Mouse (Mus musculus): Measurements from ENCODE around the gene Wdr20. TPM values are rescaled to one million over a fixed set of nuclear protein-coding genes. Genes with fewer than 3 reads are reported as not detected.
A peak's percentile ranks its signal among the peaks of the same experiment; 100 is the strongest.

The Wdr20 gene
- total and polyA plus RNA-seq, 2 experiments from 2014 or later: 16.2 to 38.7 TPM

DNA sequence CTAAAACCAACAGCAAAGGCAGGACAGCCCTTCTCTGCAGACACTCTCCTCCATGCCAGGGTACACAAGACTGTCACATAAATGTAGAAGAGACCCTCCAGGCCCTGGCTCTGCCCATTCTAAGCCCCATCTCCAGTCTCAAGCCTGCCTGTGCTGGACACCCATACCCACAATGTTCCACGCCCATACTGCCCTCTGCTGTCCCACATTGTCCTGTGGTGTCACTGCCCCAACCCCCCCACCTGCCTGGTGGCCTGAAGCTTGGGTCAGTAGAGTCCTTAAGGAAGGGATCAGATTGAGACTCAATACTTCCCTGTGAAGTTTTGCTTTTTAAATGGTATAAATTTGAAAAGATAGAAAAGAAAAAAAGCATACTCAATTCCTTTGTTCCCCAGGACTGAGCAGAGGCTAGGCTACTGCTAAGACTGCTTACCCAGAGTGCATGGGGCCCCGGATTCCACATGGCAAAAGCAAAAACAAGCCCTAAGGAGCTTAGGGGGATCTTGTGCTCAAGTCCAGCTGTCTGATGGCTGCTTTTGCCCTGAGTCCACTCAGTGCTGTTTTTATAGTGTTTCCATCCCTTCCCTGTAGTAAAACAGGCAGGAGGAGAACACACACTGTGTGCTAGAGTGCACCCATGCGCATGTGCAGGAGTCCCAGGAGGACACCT is 68.7 kb downstream of the Wdr20 start:
- Histone ChIP-seq H3K4me3 (ENCODE audit: low read depth, low read length) (no peak overlapping the region), H3K27ac (ENCODE audit: low read depth, low read length) (no peak overlapping the region), H3K27me3 (ENCODE audit: insufficient read depth, low read length) (no peaks in the 10 kb centered on the region), H3K36me3 (ENCODE audit: insufficient read depth, low read length) (peaks cover 11% of the 10 kb centered on the region; the same call in 1 of the 2 replicates), H3K9ac (replicated peaks; ENCODE audit: low read length, poor library complexity, severe bottlenecking) (no peak overlapping the region), H3K9me3 (ENCODE audit: low read length) (no peaks in the 10 kb centered on the region), H3K4me1 (ENCODE audit: insufficient read depth, low read length) (no peaks in the 10 kb centered on the region), H3K4me2 (ENCODE audit: low read depth, low read length, poor library complexity, severe bottlenecking) (no peak overlapping the region)
- ATAC-seq (ENCODE audit: low FRiP score) (no peak), DNase-seq (ENCODE audit: low spot score) (no peak)
- 61% methylated on average over 3 of the region's 3 CpGs for WGBS
- TF ChIP-seq CTCF (IDR thresholded peaks at IDR 0.05): peak; percentile 49

DNA sequence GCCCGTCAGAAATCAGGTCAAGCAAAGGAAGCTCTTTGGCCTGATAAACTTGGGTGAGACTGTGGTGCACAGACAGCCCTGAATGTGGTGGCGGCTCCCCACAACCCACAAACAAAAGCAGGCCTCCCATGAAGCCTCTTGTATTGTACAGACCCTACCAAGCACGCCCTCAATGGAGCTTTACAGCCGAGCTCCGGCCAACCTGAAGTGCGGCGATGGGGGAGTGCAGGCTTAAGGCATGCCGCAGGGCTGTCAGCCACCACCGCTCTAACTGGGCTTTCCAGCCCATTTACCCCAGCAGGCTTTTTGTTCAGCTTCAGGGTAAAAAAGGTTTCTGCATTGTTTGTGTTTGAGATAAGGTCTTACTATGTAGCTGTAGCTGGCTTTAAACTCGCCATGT is 70.7 kb downstream of the Wdr20 start:
- H3K9me3 ChIP-seq (ENCODE audit: low read length): no peaks in the 10 kb centered on the region
- WGBS: 24% methylated on average over 10 of the region's 10 CpGs
- no peak for DNase-seq (ENCODE audit: low spot score)
- H3K4me1 ChIP-seq (ENCODE audit: insufficient read depth, low read length): no peaks in the 10 kb centered on the region
- no peak overlapping the region for H3K4me3 ChIP-seq (ENCODE audit: low read depth, low read length)
- H3K27ac ChIP-seq (ENCODE audit: low read depth, low read length): no peak overlapping the region
- H3K4me2 ChIP-seq (ENCODE audit: low read depth, low read length, poor library complexity, severe bottlenecking): no peak overlapping the region
- no peak for TF ChIP-seq CTCF (IDR thresholded peaks at IDR 0.05)
- no peak for ATAC-seq (ENCODE audit: low FRiP score)
- peaks cover 15% of the 10 kb centered on the region for H3K36me3 ChIP-seq (ENCODE audit: insufficient read depth, low read length)
- no peak overlapping the region for H3K9ac ChIP-seq (replicated peaks; ENCODE audit: low read length, poor library complexity, severe bottlenecking)
- no peaks in the 10 kb centered on the region for H3K27me3 ChIP-seq (ENCODE audit: insufficient read depth, low read length)

DNA sequence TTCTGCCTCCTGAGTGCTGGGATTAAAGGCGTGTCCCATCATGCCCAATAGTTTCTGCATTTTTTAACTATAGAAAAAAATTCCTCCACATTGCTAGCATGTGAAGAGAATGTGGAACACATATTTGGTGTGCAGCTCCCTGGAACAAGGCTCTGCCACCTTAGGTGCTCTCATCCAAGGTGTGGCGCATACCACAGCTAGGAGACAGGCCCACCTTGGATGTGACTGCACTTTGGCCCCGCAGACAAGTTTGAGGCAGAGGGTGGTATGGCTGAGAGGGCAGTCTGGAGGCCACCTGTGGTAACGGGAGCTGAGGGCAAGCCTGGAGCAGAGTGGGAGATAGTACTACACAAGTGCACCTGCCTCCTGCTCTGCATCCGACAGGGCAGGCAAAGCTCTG is 71.1 kb downstream of the Wdr20 start:
- WGBS: 89% methylated on average over 5 of the region's 5 CpGs
- TF ChIP-seq CTCF (IDR thresholded peaks at IDR 0.05): no peak
- no peak overlapping the region for H3K27ac ChIP-seq (ENCODE audit: low read depth, low read length)
- H3K9ac ChIP-seq (replicated peaks; ENCODE audit: low read length, poor library complexity, severe bottlenecking): no peak overlapping the region
- H3K27me3 ChIP-seq (ENCODE audit: insufficient read depth, low read length): no peaks in the 10 kb centered on the region
- no peaks in the 10 kb centered on the region for H3K9me3 ChIP-seq (ENCODE audit: low read length)
- ATAC-seq (ENCODE audit: low FRiP score) (no peak), DNase-seq (ENCODE audit: low spot score) (no peak)
- H3K36me3 ChIP-seq (ENCODE audit: insufficient read depth, low read length): peaks cover 15% of the 10 kb centered on the region
- no peak overlapping the region for H3K4me2 ChIP-seq (ENCODE audit: low read depth, low read length, poor library complexity, severe bottlenecking)
- no peak overlapping the region for H3K4me3 ChIP-seq (ENCODE audit: low read depth, low read length)
- no peaks in the 10 kb centered on the region for H3K4me1 ChIP-seq (ENCODE audit: insufficient read depth, low read length)

DNA sequence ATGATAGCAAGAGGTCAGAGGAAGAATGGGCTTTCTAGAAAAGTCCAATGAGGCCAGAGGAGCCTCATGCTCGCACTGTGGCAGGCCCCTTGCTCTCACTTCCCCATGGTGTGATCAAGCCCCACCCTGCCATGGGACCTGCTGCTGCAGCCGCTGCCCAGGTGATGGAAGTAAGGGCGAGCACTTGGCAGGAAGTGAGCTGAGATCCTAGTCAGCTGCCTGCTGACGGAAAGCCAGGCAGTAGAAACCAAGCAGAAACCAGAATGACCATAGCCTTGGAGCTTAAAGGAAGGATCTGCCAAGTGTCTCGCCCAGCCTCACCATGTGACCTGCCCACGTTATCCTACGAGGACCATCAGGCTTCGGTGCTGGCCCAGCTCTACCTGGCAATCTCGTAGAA is 75.4 kb downstream of the Wdr20 start:
- no peak for TF ChIP-seq CTCF (IDR thresholded peaks at IDR 0.05)
- no peak overlapping the region for H3K4me3 ChIP-seq (ENCODE audit: low read depth, low read length)
- no peak for DNase-seq (ENCODE audit: low spot score)

DNA sequence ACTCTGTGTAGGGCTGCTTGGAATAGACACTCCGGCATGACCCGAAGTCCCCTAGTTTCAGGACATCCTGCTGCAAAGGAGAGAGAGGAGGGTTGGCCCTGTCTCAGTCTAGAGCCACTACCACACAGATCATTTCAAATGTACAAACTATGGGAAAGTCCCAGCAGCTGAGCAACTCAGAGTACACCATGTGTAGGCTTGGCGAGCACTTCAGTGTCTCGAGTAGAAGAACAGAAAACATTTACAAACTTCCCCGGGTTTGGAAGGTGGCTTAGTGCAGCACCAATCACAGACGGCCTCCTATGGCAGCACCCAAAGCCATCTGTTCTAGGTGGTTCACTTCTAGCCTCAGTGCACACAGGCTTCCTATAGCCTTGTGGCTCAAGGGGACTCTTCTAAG is 75.9 kb downstream of the Wdr20 start:
- Histone ChIP-seq H3K27ac (ENCODE audit: low read depth, low read length) (no peak overlapping the region), H3K4me1 (ENCODE audit: insufficient read depth, low read length) (no peaks in the 10 kb centered on the region), H3K27me3 (ENCODE audit: insufficient read depth, low read length) (no peaks in the 10 kb centered on the region), H3K4me2 (ENCODE audit: low read depth, low read length, poor library complexity, severe bottlenecking) (no peak overlapping the region), H3K4me3 (ENCODE audit: low read depth, low read length) (no peak overlapping the region), H3K36me3 (ENCODE audit: insufficient read depth, low read length) (peaks cover 4% of the 10 kb centered on the region; the same call in 1 of the 2 replicates), H3K9me3 (ENCODE audit: low read length) (no peaks in the 10 kb centered on the region), H3K9ac (replicated peaks; ENCODE audit: low read length, poor library complexity, severe bottlenecking) (no peak overlapping the region)
- DNase-seq (ENCODE audit: low spot score): no peak
- 93% methylated on average over 6 of the region's 6 CpGs for WGBS
- no peak for TF ChIP-seq CTCF (IDR thresholded peaks at IDR 0.05)
- ATAC-seq (ENCODE audit: low FRiP score): no peak

More for the DNA sequence above, 75.4 kb downstream of the Wdr20 start:
- H3K36me3 ChIP-seq (ENCODE audit: insufficient read depth, low read length): peaks cover 5% of the 10 kb centered on the region
- no peak overlapping the region for H3K9ac ChIP-seq (replicated peaks; ENCODE audit: low read length, poor library complexity, severe bottlenecking)
- H3K4me1 ChIP-seq (ENCODE audit: insufficient read depth, low read length): no peaks in the 10 kb centered on the region
- H3K27me3 ChIP-seq (ENCODE audit: insufficient read depth, low read length): no peaks in the 10 kb centered on the region
- H3K4me2 ChIP-seq (ENCODE audit: low read depth, low read length, poor library complexity, severe bottlenecking): no peak overlapping the region
- 93% methylated on average over 9 of the region's 9 CpGs for WGBS
- no peak for ATAC-seq (ENCODE audit: low FRiP score)
- no peaks in the 10 kb centered on the region for H3K9me3 ChIP-seq (ENCODE audit: low read length)
- no peak overlapping the region for H3K27ac ChIP-seq (ENCODE audit: low read depth, low read length)

DNA sequence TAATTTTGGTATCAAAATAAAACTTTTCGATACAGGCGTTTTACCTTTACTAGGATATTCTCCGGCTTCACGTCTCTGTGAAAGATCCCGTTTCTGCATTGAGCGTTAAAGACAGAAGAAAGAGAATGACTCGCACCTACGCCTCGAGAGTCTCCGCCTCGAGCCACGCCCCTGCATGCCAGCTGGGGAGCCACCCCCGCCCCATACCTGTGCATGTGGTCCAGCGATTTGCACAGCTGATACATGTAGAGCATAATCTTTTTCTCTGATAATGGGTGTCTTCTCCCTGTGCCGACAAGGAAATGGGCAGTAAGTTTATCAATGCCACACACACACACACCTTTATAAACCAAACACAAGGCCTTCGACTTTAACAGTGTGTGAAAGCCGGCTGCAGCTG is 77.2 kb downstream of the Wdr20 start:
- Histone ChIP-seq H3K9me3 (ENCODE audit: low read length) (no peaks in the 10 kb centered on the region), H3K4me1 (ENCODE audit: insufficient read depth, low read length) (no peaks in the 10 kb centered on the region), H3K27me3 (ENCODE audit: insufficient read depth, low read length) (no peaks in the 10 kb centered on the region), H3K27ac (ENCODE audit: low read depth, low read length) (no peak overlapping the region), H3K9ac (replicated peaks; ENCODE audit: low read length, poor library complexity, severe bottlenecking) (no peak overlapping the region), H3K36me3 (ENCODE audit: insufficient read depth, low read length) (peaks cover 4% of the 10 kb centered on the region; the same call in 1 of the 2 replicates), H3K4me2 (ENCODE audit: low read depth, low read length, poor library complexity, severe bottlenecking) (no peak overlapping the region), H3K4me3 (ENCODE audit: low read depth, low read length) (no peak overlapping the region)
- DNase-seq (ENCODE audit: low spot score) (no peak), ATAC-seq (ENCODE audit: low FRiP score) (no peak)
- TF ChIP-seq CTCF (IDR thresholded peaks at IDR 0.05): no peak
- WGBS: 81% methylated on average over 17 of the region's 17 CpGs
